Comparison of ENCODE assay signal across 12 mouse cellular contexts in the genomic region with DNA sequence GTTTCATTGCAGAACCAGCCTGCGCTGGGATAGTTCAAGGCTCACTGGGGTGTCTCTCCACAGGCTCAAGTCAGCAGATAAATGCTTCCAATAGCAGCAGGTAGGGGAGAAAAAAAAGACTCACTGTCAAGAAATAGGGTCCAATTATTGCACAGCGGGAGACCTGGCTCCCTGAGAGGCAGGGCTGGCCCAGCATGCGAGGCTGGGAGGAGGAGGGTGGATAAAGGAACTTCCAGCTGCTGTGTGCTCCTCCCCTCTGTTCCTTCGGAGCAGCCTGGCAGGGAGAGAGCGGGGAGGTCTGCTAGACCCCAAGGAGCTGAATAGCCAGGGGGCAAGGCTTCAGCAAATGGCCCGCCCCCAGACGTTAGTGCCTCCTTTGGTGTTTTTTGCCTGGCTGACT. TPM values are rescaled to one million over a fixed set of nuclear protein-coding genes. Genes with fewer than 3 reads are reported as not detected.
A peak's percentile ranks its signal among the peaks of the same experiment; 100 is the strongest.
DNase-seq lines count a peak whose midpoint lies in the region; ATAC-seq lines count a peak whose summit lies in the region.
"Had no signal": no experiment of that assay in that cellular context is flagged by ENCODE, and none has a peak within 500 bp of the region (broad histone marks: within the 10 kb centered on the region; RNA-seq: fewer than 3 reads in every experiment).

No protein-coding gene starts in this region.

- no peak for DNase-seq in lung, adult 18-20 months
- DNase-seq in brain, adult 2 months (ENCODE audit: low read depth, low spot score) = peak; percentile 41
- DNase-seq in thymus, postnatal 4 days = no peak
- no peak for DNase-seq in gastrocnemius, postnatal 4 days (ENCODE audit: low spot score in 2 of 2)
- DNase-seq in adrenal gland, postnatal 25 days = no peak
- DNase-seq: cerebellum, adult 9-11 months; right cerebral cortex, adult 18-20 months had no signal

- 28% methylated on average over 7 of the region's 7 CpGs for WGBS in lung, embryonic 16.5 days
- WGBS in forebrain, embryonic 15.5 days = 2% methylated on average over 7 of the region's 7 CpGs
- WGBS in neural tube, embryonic 13.5 days = 8% methylated on average over 7 of the region's 7 CpGs

- H3K9me3 ChIP-seq in lung, embryonic 16.5 days (ENCODE audit: control insufficient read depth, low read length) = no peaks in the 10 kb centered on the region
- no peaks in the 10 kb centered on the region for H3K9me3 ChIP-seq in forebrain, embryonic 15.5 days
- no peaks in the 10 kb centered on the region for H3K9me3 ChIP-seq in neural tube, embryonic 13.5 days
- H3K9me3 ChIP-seq: liver, embryonic 12.5 days had no signal

- H3K4me1 ChIP-seq in lung, embryonic 16.5 days (replicated peaks; ENCODE audit: control insufficient read depth, insufficient read depth, low read length) = peaks cover 6% of the 10 kb centered on the region
- peaks cover 49% of the 10 kb centered on the region for H3K4me1 ChIP-seq in forebrain, embryonic 15.5 days
- H3K4me1 ChIP-seq in neural tube, embryonic 13.5 days (replicated peaks) = peaks cover 57% of the 10 kb centered on the region
- H3K4me1 ChIP-seq: liver, embryonic 12.5 days had no signal

- no peak overlapping the region for H3K4me2 ChIP-seq in lung, embryonic 16.5 days (ENCODE audit: low read depth, low read length)
- no peak overlapping the region for H3K4me2 ChIP-seq in forebrain, embryonic 15.5 days (replicated peaks)
- no peak overlapping the region for H3K4me2 ChIP-seq in neural tube, embryonic 13.5 days
- H3K4me2 ChIP-seq: liver, embryonic 12.5 days had no signal

- H3K36me3 ChIP-seq in lung, embryonic 16.5 days (ENCODE audit: control insufficient read depth, insufficient read depth, low read length) = no peaks in the 10 kb centered on the region
- H3K36me3 ChIP-seq in forebrain, embryonic 15.5 days = no peaks in the 10 kb centered on the region
- no peaks in the 10 kb centered on the region for H3K36me3 ChIP-seq in neural tube, embryonic 13.5 days
- H3K36me3 ChIP-seq: liver, embryonic 12.5 days had no signal

- H3K9ac ChIP-seq in lung, embryonic 16.5 days (ENCODE audit: low read length) = no peak overlapping the region
- H3K9ac ChIP-seq in forebrain, embryonic 15.5 days (replicated peaks) = no peak overlapping the region
- 0 out of 2 replicates have a peak overlapping the region, but pooled peaks have one; percentile 31 for H3K9ac ChIP-seq in neural tube, embryonic 13.5 days
- H3K9ac ChIP-seq: liver, embryonic 12.5 days had no signal

- peak; percentile 41; the same call in 1 of the 2 replicates for ATAC-seq in lung, embryonic 16.5 days (ENCODE audit: low read depth)
- peak; percentile 44; the same call in 1 of the 2 replicates for ATAC-seq in forebrain, embryonic 15.5 days (replicated peaks)
- 0 out of 2 replicates have a peak, but pooled peaks have one; percentile 38 for ATAC-seq in neural tube, embryonic 13.5 days (ENCODE audit: low read depth)
- ATAC-seq: liver, embryonic 12.5 days had no signal

- no peak overlapping the region for H3K4me3 ChIP-seq in lung, embryonic 16.5 days (ENCODE audit: low read length)
- no peak overlapping the region for H3K4me3 ChIP-seq in forebrain, embryonic 15.5 days
- H3K4me3 ChIP-seq in neural tube, embryonic 13.5 days = no peak overlapping the region
- H3K4me3 ChIP-seq: liver, embryonic 12.5 days had no signal

- peaks cover 3% of the 10 kb centered on the region; the same call in 1 of the 2 replicates for H3K27me3 ChIP-seq in lung, embryonic 16.5 days (ENCODE audit: control insufficient read depth, insufficient read depth, low read depth, low read length)
- no peaks in the 10 kb centered on the region for H3K27me3 ChIP-seq in forebrain, embryonic 15.5 days
- peaks cover 6% of the 10 kb centered on the region; the same call in 1 of the 2 replicates for H3K27me3 ChIP-seq in neural tube, embryonic 13.5 days

- no peak overlapping the region for H3K27ac ChIP-seq in lung, embryonic 16.5 days (ENCODE audit: low read length)
- H3K27ac ChIP-seq in forebrain, embryonic 15.5 days (replicated peaks) = peak overlapping the region; percentile 6; the same call in 1 of the 2 replicates
- H3K27ac ChIP-seq in neural tube, embryonic 13.5 days (replicated peaks) = peak overlapping the region; percentile 52; the same call in 1 of the 2 replicates
- H3K27ac ChIP-seq: liver, embryonic 12.5 days had no signal

RNA-seq across cellular contexts. Expression of a gene that starts 7.4 kb away (rescaled TPM):
- polyA plus RNA-seq in lung, embryonic 16.5 days (2015; fragmentation: Nextera tagmentation; extraction: Ambion mirVana) = 13.0 and 13.4 TPM in 2 replicates
- 21.2 and 23.7 TPM in 2 replicates for polyA plus RNA-seq in forebrain, embryonic 15.5 days (2015; fragmentation: Nextera tagmentation; extraction: Ambion mirVana)
- polyA plus RNA-seq in neural tube, embryonic 13.5 days (2015; fragmentation: Nextera tagmentation; extraction: Ambion mirVana) = 27.9 and 28.9 TPM in 2 replicates
- 10 to 100 TPM; 41.7 to 43.6 TPM for total RNA-seq in gastrocnemius, postnatal 4 days (2021)
- total RNA-seq in adrenal gland, postnatal 25 days (2021) = 6.8 and 8.0 TPM in 2 replicates
- total RNA-seq: CH12.LX had no signal
